Mouse (Mus musculus) limb, embryonic 15.5 days (tissue): ENCODE data around the gene Mysm1. TPM values are rescaled to one million over a fixed set of nuclear protein-coding genes. Genes with fewer than 3 reads are reported as not detected.

Experiments used
- ATAC-seq: fragments of 200-750 bp; cut with Nextera tagmentation; 2 replicates; pipeline ENCODE4 v1.8.0; 2017; ENCODE audit warnings: low read depth, moderate TSS enrichment; ENCODE audit not compliant: insufficient number of reproducible peaks, low FRiP score, low TSS enrichment
- H3K27ac ChIP-seq: fragments of 300-500 bp; sonication (generic); 2 replicates; pipeline ENCODE4 v1.5.1; 2015; ENCODE audit warnings: moderate library complexity, mild to moderate bottlenecking, inconsistent platforms
- H3K27me3 ChIP-seq: fragments of 300-500 bp; sonication (generic); 2 replicates; pipeline ENCODE4 v1.6.1; 2015; ENCODE audit warnings: inconsistent platforms
- H3K36me3 ChIP-seq: fragments of 300-500 bp; sonication (generic); 2 replicates; pipeline ENCODE4 v1.6.1; 2015; ENCODE audit warnings: inconsistent platforms
- H3K4me1 ChIP-seq: fragments of 300-500 bp; sonication (generic); 2 replicates; pipeline ENCODE4 v1.6.1; 2015; ENCODE audit warnings: inconsistent platforms
- H3K4me2 ChIP-seq: fragments of 300-500 bp; sonication (generic); 2 replicates; pipeline ENCODE4 v1.6.1; 2015; ENCODE audit warnings: mild to moderate bottlenecking, inconsistent platforms
- H3K4me3 ChIP-seq: fragments of 300-500 bp; sonication (generic); 2 replicates; pipeline ENCODE4 v1.5.1; 2015; ENCODE audit warnings: mild to moderate bottlenecking, inconsistent platforms
- H3K9ac ChIP-seq: fragments of 300-500 bp; sonication (generic); 2 replicates; pipeline ENCODE4 v1.6.1; 2015; ENCODE audit warnings: inconsistent platforms
- H3K9me3 ChIP-seq: fragments of 300-500 bp; sonication (generic); 2 replicates; pipeline ENCODE4 v1.6.1; 2016; ENCODE audit warnings: inconsistent platforms
- WGBS: fragments of 180-500 bp; shearing (Covaris S2); methylation state at CpG from one replicate; pipeline ENCODE4 v1.1.7; 2015; 5-methylcytosine and 5-hydroxymethylcytosine counted together
- polyA plus RNA-seq: library from polyadenylated mRNA; unstranded; fragments of >200 nt; fragmentation: Nextera tagmentation; extraction: Ambion mirVana; gene quantifications from 2 replicates; pipeline ENCODE4 v1.2.1, GENCODE M21; 2015

The Mysm1 gene
- 26.5 and 29.0 TPM in 2 replicates for polyA plus RNA-seq

GRCm38 (mm10) chr4:94978590-94979499, at the start of gene Mysm1:
TSS of gene Mysm1 (minus strand) at chr4:94979100.
- ATAC-seq, result peak; percentile 97
- peaks cover 13% of the 10 kb centered on the region for H3K4me1 ChIP-seq
- peak within 1 kb of the TSS; percentile 92 for H3K9ac ChIP-seq
- under 1% methylated on average over 68 of the region's 69 CpGs for WGBS
- H3K4me2 ChIP-seq, result peak within 1 kb of the TSS; percentile 60
- H3K27ac ChIP-seq, result peak within 1 kb of the TSS; percentile 90
- H3K27me3 ChIP-seq, result no peaks in the 10 kb centered on the region
- H3K4me3 ChIP-seq, result peak within 1 kb of the TSS; percentile 81
- no peaks in the 10 kb centered on the region for H3K9me3 ChIP-seq
- peaks cover 12% of the 10 kb centered on the region for H3K36me3 ChIP-seq

GRCm38 (mm10) chr4:95025847-95026600, 47.1 kb upstream of the Mysm1 start:
- Histone ChIP-seq H3K4me2 (no peak overlapping the region), H3K4me1 (0 out of 2 replicates have a peak, but pooled peaks cover 2% of the 10 kb centered on the region), H3K27ac (no peak overlapping the region), H3K9ac (no peak overlapping the region), H3K36me3 (no peaks in the 10 kb centered on the region), H3K27me3 (no peaks in the 10 kb centered on the region), H3K4me3 (no peak overlapping the region), H3K9me3 (no peaks in the 10 kb centered on the region)
- no peak for ATAC-seq
- WGBS, result 78% methylated on average over 16 of the region's 16 CpGs

- 70% methylated on average over 12 of the region's 12 CpGs for WGBS
- Histone ChIP-seq H3K36me3 (no peaks in the 10 kb centered on the region), H3K9me3 (no peaks in the 10 kb centered on the region), H3K4me3 (no peak overlapping the region), H3K27ac (no peak overlapping the region), H3K4me1 (0 out of 2 replicates have a peak, but pooled peaks cover 2% of the 10 kb centered on the region), H3K27me3 (no peaks in the 10 kb centered on the region), H3K4me2 (no peak overlapping the region), H3K9ac (no peak overlapping the region)
- no peak for ATAC-seq
These were observed 44.6 kb upstream of the Mysm1 start for GRCm38 (mm10) chr4:95023350-95023953.

- Histone ChIP-seq H3K4me1 (0 out of 2 replicates have a peak, but pooled peaks cover 2% of the 10 kb centered on the region), H3K9me3 (no peaks in the 10 kb centered on the region), H3K27me3 (no peaks in the 10 kb centered on the region), H3K36me3 (no peaks in the 10 kb centered on the region), H3K27ac (no peak overlapping the region), H3K9ac (no peak overlapping the region), H3K4me2 (no peak overlapping the region), H3K4me3 (no peak overlapping the region)
- WGBS, result 75% methylated on average over 12 of the region's 12 CpGs
- no peak for ATAC-seq
These were observed 43.0 kb upstream of the Mysm1 start for GRCm38 (mm10) chr4:95021649-95022637.

- H3K4me2 ChIP-seq, result no peak overlapping the region
- H3K36me3 ChIP-seq, result no peaks in the 10 kb centered on the region
- no peak for ATAC-seq
- H3K9me3 ChIP-seq, result no peaks in the 10 kb centered on the region
- 88% methylated on average over 2 of the region's 2 CpGs for WGBS
- H3K4me1 ChIP-seq, result no peaks in the 10 kb centered on the region
- H3K4me3 ChIP-seq, result no peak overlapping the region
- H3K27me3 ChIP-seq, result no peaks in the 10 kb centered on the region
- no peak overlapping the region for H3K27ac ChIP-seq
- no peak overlapping the region for H3K9ac ChIP-seq
These were observed 41.3 kb upstream of the Mysm1 start for GRCm38 (mm10) chr4:95020201-95020600.

- Histone ChIP-seq H3K36me3 (no peaks in the 10 kb centered on the region), H3K9ac (no peak overlapping the region), H3K4me2 (no peak overlapping the region), H3K4me3 (no peak overlapping the region), H3K27me3 (no peaks in the 10 kb centered on the region), H3K27ac (no peak overlapping the region), H3K9me3 (no peaks in the 10 kb centered on the region), H3K4me1 (no peaks in the 10 kb centered on the region)
- no peak for ATAC-seq
- 39% methylated on average over 7 of the region's 7 CpGs for WGBS
These were observed 39.3 kb upstream of the Mysm1 start for GRCm38 (mm10) chr4:95018221-95018620.

GRCm38 (mm10) chr4:95012706-95013105, 33.8 kb upstream of the Mysm1 start:
- Histone ChIP-seq H3K4me3 (no peak overlapping the region), H3K27me3 (no peaks in the 10 kb centered on the region), H3K4me1 (peaks cover 4% of the 10 kb centered on the region; the same call in 1 of the 2 replicates), H3K36me3 (no peaks in the 10 kb centered on the region), H3K27ac (no peak overlapping the region), H3K9ac (no peak overlapping the region), H3K9me3 (no peaks in the 10 kb centered on the region), H3K4me2 (no peak overlapping the region)
- no peak for ATAC-seq
- WGBS, result 76% methylated on average over 1 of the region's 1 CpGs

GRCm38 (mm10) chr4:95012256-95012655, 33.4 kb upstream of the Mysm1 start:
- Histone ChIP-seq H3K9me3 (no peaks in the 10 kb centered on the region), H3K36me3 (no peaks in the 10 kb centered on the region), H3K4me2 (no peak overlapping the region), H3K9ac (no peak overlapping the region), H3K4me1 (peaks cover 5% of the 10 kb centered on the region; the same call in 1 of the 2 replicates), H3K27me3 (no peaks in the 10 kb centered on the region), H3K27ac (no peak overlapping the region), H3K4me3 (no peak overlapping the region)
- ATAC-seq, result no peak

- H3K27me3 ChIP-seq, result no peaks in the 10 kb centered on the region
- no peak overlapping the region for H3K4me3 ChIP-seq
- no peak overlapping the region for H3K9ac ChIP-seq
- no peak overlapping the region for H3K27ac ChIP-seq
- H3K4me2 ChIP-seq, result no peak overlapping the region
- no peak for ATAC-seq
- H3K9me3 ChIP-seq, result no peaks in the 10 kb centered on the region
- WGBS, result 42% methylated on average over 13 of the region's 13 CpGs
- peaks cover 5% of the 10 kb centered on the region; the same call in 1 of the 2 replicates for H3K4me1 ChIP-seq
- H3K36me3 ChIP-seq, result no peaks in the 10 kb centered on the region
These were observed 29.5 kb upstream of the Mysm1 start for GRCm38 (mm10) chr4:95008175-95009057.

- Histone ChIP-seq H3K9ac (no peak overlapping the region), H3K4me2 (no peak overlapping the region), H3K36me3 (no peaks in the 10 kb centered on the region), H3K27ac (no peak overlapping the region), H3K4me3 (no peak overlapping the region), H3K4me1 (peaks cover 5% of the 10 kb centered on the region; the same call in 1 of the 2 replicates), H3K27me3 (no peaks in the 10 kb centered on the region), H3K9me3 (no peaks in the 10 kb centered on the region)
- 45% methylated on average over 8 of the region's 8 CpGs for WGBS
- ATAC-seq, result no peak
These were observed 28.9 kb upstream of the Mysm1 start for GRCm38 (mm10) chr4:95007759-95008158.
